Comparison of ENCODE assay signal across 14 mouse cellular contexts in the genomic region with DNA sequence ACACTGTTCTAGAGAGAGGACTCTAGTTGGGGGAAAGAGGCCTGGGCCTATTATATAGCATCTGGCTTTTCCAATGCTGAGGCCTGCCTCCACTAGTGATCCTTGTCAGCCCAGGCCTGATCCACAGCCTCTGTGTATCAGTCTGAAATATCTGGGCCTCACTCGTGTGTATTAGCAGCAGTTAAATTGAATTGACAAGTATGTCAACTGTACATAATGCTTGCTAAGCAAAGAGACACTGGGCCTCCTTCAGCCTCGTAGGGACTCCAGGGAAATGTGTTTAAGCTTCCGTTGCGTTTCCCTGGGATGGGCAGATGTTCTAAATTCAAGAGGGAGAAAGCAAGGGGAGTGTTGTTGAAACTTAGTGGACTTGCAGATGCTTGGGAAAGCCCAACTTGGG.
DNase-seq lines count a peak whose midpoint lies in the region.
"Had no signal": no experiment of that assay in that cellular context is flagged by ENCODE, and none has a peak within 500 bp of the region (broad histone marks: within the 10 kb centered on the region; RNA-seq: fewer than 3 reads in every experiment).

No protein-coding gene starts in this region.

- DNase-seq in retina, embryonic 14.5 days (ENCODE audit: low spot score): peak; percentile 73
- peak; percentile 82 for DNase-seq in retina, postnatal 1 day
- no peak for DNase-seq in adrenal gland, postnatal 36 days
- DNase-seq in liver: no peak
- DNase-seq: adrenal gland, adult 2 months; adrenal gland, adult 8-10 months; adrenal gland, postnatal 10 days; adrenal gland, postnatal 14 days; adrenal gland, postnatal 25 days; B cell, adult 2 months; cerebellum, adult 11 months; cerebellum, adult 11-12 months; cerebellum, adult 18-20 months; cerebellum, adult 2 months had no signal

Comparison
In these comparisons a context has a peak if more than half of its experiments do, and no peak if none do; other contexts are left out.
1. DNase-seq: peak in retina, embryonic 14.5 days (single experiment) and retina, postnatal 1 day (single experiment); none in adrenal gland, postnatal 36 days (0 of 2) and liver (single experiment).